Mouse (Mus musculus) embryonic facial prominence, embryonic 14.5 days (tissue): ENCODE results near the gene Tssk3. TPM values are rescaled to one million over a fixed set of nuclear protein-coding genes. Genes with fewer than 3 reads are reported as not detected.

ENCODE experiments used
- ATAC-seq: fragments of 200-750 bp; cut with Nextera tagmentation; 2 replicates; pipeline ENCODE4 v1.8.0; 2017; ENCODE audit warnings: low read depth, moderate number of reproducible peaks, moderate TSS enrichment
- DNase-seq: peaks from one replicate; pipeline ENCODE4 v3.0.0-alpha.2; 2015; ENCODE audit warnings: low spot score
- H3K27ac ChIP-seq: fragments of 300-500 bp; sonication (generic); replicated peaks from 2 replicates; pipeline ENCODE4 v1.5.1; 2014; ENCODE audit warnings: low read depth, mild to moderate bottlenecking, low read length, moderate library complexity
- H3K27me3 ChIP-seq: fragments of 300-500 bp; sonication (generic); replicated peaks from 2 replicates; pipeline ENCODE4 v1.6.1; 2014; ENCODE audit warnings: low read length; ENCODE audit not compliant: control insufficient read depth, insufficient read depth
- H3K36me3 ChIP-seq: fragments of 300-500 bp; sonication (generic); 2 replicates; pipeline ENCODE4 v1.6.1; 2014; ENCODE audit warnings: low read length, mixed read lengths; ENCODE audit not compliant: control insufficient read depth, insufficient read depth
- H3K4me1 ChIP-seq: fragments of 300-500 bp; sonication (generic); 2 replicates; pipeline ENCODE4 v1.6.1; 2014; ENCODE audit warnings: antibody characterized with exemption, low read length; ENCODE audit not compliant: control insufficient read depth, insufficient read depth
- H3K4me2 ChIP-seq: fragments of 300-500 bp; sonication (generic); 2 replicates; pipeline ENCODE4 v1.6.1; 2014; ENCODE audit warnings: low read depth, mild to moderate bottlenecking, low read length, moderate library complexity, mixed read lengths
- H3K4me3 ChIP-seq: fragments of 300-500 bp; sonication (generic); 2 replicates; pipeline ENCODE4 v1.5.1; 2014; ENCODE audit warnings: low read depth, mild to moderate bottlenecking, low read length
- H3K9ac ChIP-seq: fragments of 300-500 bp; sonication (generic); 2 replicates; pipeline ENCODE4 v1.6.1; 2014; ENCODE audit warnings: low read depth, mild to moderate bottlenecking, low read length, moderate library complexity, mixed read lengths
- H3K9me3 ChIP-seq: fragments of 300-500 bp; sonication (generic); 2 replicates; pipeline ENCODE4 v1.6.1; 2016; ENCODE audit warnings: low read length; ENCODE audit not compliant: control insufficient read depth
- WGBS: fragments of 180-500 bp; shearing (Covaris S2); extraction: QIAGEN DNeasy Blood & Tissue Kit; methylation state at CpG from one replicate; pipeline ENCODE4 v1.1.7; 2014; 5-methylcytosine and 5-hydroxymethylcytosine counted together
- polyA plus RNA-seq: library from polyadenylated mRNA; unstranded; fragments of >200 nt; fragmentation: Nextera tagmentation; extraction: Ambion mirVana; gene quantifications from 2 replicates; pipeline ENCODE4 v1.2.1, GENCODE M21; 2014

Gene Tssk3
- polyA plus RNA-seq, 1 experiment from 2014 or later = not detected

GRCm38 (mm10) chr4:129494681-129495080, 3.9 kb upstream of the Tssk3 start:
- Histone ChIP-seq H3K36me3 (no peaks in the 10 kb centered on the region), H3K4me1 (0 out of 2 replicates have a peak, but pooled peaks cover 3% of the 10 kb centered on the region), H3K27me3 (peaks cover 23% of the 10 kb centered on the region), H3K9ac (no peak overlapping the region), H3K4me2 (no peak overlapping the region), H3K27ac (no peak overlapping the region), H3K4me3 (no peak overlapping the region), H3K9me3 (no peaks in the 10 kb centered on the region)
- ATAC-seq = no peak
- 73% methylated on average over 6 of the region's 7 CpGs for WGBS
- no peak for DNase-seq

GRCm38 (mm10) chr4:129481090-129481489, 9.7 kb downstream of the Tssk3 start:
- 94% methylated on average over 1 of the region's 1 CpGs for WGBS
- H3K9ac ChIP-seq = no peak overlapping the region
- ATAC-seq (no peak), DNase-seq (no peak)
- H3K9me3 ChIP-seq = no peaks in the 10 kb centered on the region
- H3K4me1 ChIP-seq = no peaks in the 10 kb centered on the region
- H3K4me2 ChIP-seq = no peak overlapping the region
- H3K27ac ChIP-seq = no peak overlapping the region
- no peaks in the 10 kb centered on the region for H3K27me3 ChIP-seq
- H3K4me3 ChIP-seq = no peak overlapping the region
- peaks cover 81% of the 10 kb centered on the region for H3K36me3 ChIP-seq

GRCm38 (mm10) chr4:129479863-129480262, 11.0 kb downstream of the Tssk3 start:
- Histone ChIP-seq H3K36me3 (peaks cover 81% of the 10 kb centered on the region), H3K27me3 (no peaks in the 10 kb centered on the region), H3K4me2 (no peak overlapping the region), H3K4me1 (no peaks in the 10 kb centered on the region), H3K9ac (no peak overlapping the region), H3K9me3 (no peaks in the 10 kb centered on the region), H3K27ac (no peak overlapping the region), H3K4me3 (no peak overlapping the region)
- DNase-seq (no peak), ATAC-seq (no peak)
- WGBS = 92% methylated on average over 3 of the region's 3 CpGs

GRCm38 (mm10) chr4:129476047-129476446, 14.8 kb downstream of the Tssk3 start:
- Histone ChIP-seq H3K27me3 (no peaks in the 10 kb centered on the region), H3K27ac (no peak overlapping the region), H3K4me2 (no peak overlapping the region), H3K4me1 (no peaks in the 10 kb centered on the region), H3K4me3 (no peak overlapping the region), H3K36me3 (peaks cover 83% of the 10 kb centered on the region), H3K9me3 (no peaks in the 10 kb centered on the region), H3K9ac (no peak overlapping the region)
- DNase-seq (no peak), ATAC-seq (no peak)
- 90% methylated on average over 11 of the region's 11 CpGs for WGBS

- no peak overlapping the region for H3K4me2 ChIP-seq
Observed at GRCm38 (mm10) chr4:129464286-129464815, 26.5 kb downstream of the Tssk3 start.

GRCm38 (mm10) chr4:129463097-129464059, 27.4 kb downstream of the Tssk3 start:
- no peak for ATAC-seq
- WGBS = 87% methylated on average over 24 of the region's 24 CpGs
- Histone ChIP-seq H3K36me3 (peaks cover 47% of the 10 kb centered on the region), H3K4me1 (peaks cover 5% of the 10 kb centered on the region; the same call in 1 of the 2 replicates), H3K27ac (no peak overlapping the region), H3K4me2 (no peak overlapping the region), H3K4me3 (no peak overlapping the region), H3K9me3 (no peaks in the 10 kb centered on the region), H3K9ac (no peak overlapping the region), H3K27me3 (no peaks in the 10 kb centered on the region)
- DNase-seq = no peak

More at GRCm38 (mm10) chr4:129464286-129464815, 26.5 kb downstream of the Tssk3 start:
- H3K4me1 ChIP-seq = peaks cover 5% of the 10 kb centered on the region; the same call in 1 of the 2 replicates
- no peak for DNase-seq
- H3K9me3 ChIP-seq = no peaks in the 10 kb centered on the region
- WGBS = 84% methylated on average over 4 of the region's 4 CpGs
- no peak overlapping the region for H3K27ac ChIP-seq
- no peaks in the 10 kb centered on the region for H3K27me3 ChIP-seq
- no peak for ATAC-seq
- no peak overlapping the region for H3K9ac ChIP-seq
- peaks cover 57% of the 10 kb centered on the region for H3K36me3 ChIP-seq
- no peak overlapping the region for H3K4me3 ChIP-seq

GRCm38 (mm10) chr4:129462118-129462517, 28.7 kb downstream of the Tssk3 start:
- H3K4me2 ChIP-seq = peak overlapping the region; percentile 76
- WGBS = 39% methylated on average over 3 of the region's 3 CpGs
- DNase-seq (no peak), ATAC-seq (no peak)
- peaks cover 5% of the 10 kb centered on the region; the same call in 1 of the 2 replicates for H3K4me1 ChIP-seq
- H3K9ac ChIP-seq = peak overlapping the region; percentile 78
- no peaks in the 10 kb centered on the region for H3K9me3 ChIP-seq
- no peaks in the 10 kb centered on the region for H3K27me3 ChIP-seq
- peak overlapping the region; percentile 68 for H3K4me3 ChIP-seq
- no peak overlapping the region for H3K27ac ChIP-seq
- H3K36me3 ChIP-seq = peaks cover 35% of the 10 kb centered on the region

GRCm38 (mm10) chr4:129461183-129461960, 29.4 kb downstream of the Tssk3 start, which contains the start of gene Bsdc1:
TSS of gene Bsdc1 (plus strand) at chr4:129461581.
- DNase-seq (peak; percentile 100), ATAC-seq (peak; percentile 99)
- Histone ChIP-seq H3K27ac (peak within 1 kb of the TSS; percentile 89), H3K36me3 (peaks cover 27% of the 10 kb centered on the region), H3K4me3 (peak within 1 kb of the TSS; percentile 68), H3K4me2 (peak within 1 kb of the TSS; percentile 76), H3K4me1 (peaks cover 5% of the 10 kb centered on the region; the same call in 1 of the 2 replicates), H3K9me3 (no peaks in the 10 kb centered on the region), H3K27me3 (no peaks in the 10 kb centered on the region), H3K9ac (peak within 1 kb of the TSS; percentile 78)
- 0% methylated on average over 40 of the region's 46 CpGs for WGBS
